Mouse (Mus musculus) hindbrain, embryonic 14.5 days (tissue): ENCODE results near the gene Wdr90. TPM values are rescaled to one million over a fixed set of nuclear protein-coding genes. Genes with fewer than 3 reads are reported as not detected.

Experiments used
- ATAC-seq: fragments of 200-750 bp; cut with Nextera tagmentation; 2 replicates; pipeline ENCODE4 v1.8.0; 2017; ENCODE audit warnings: moderate number of reproducible peaks, mild to moderate bottlenecking, moderate TSS enrichment, moderate library complexity; ENCODE audit not compliant: low FRiP score
- DNase-seq: peaks from one replicate; pipeline ENCODE4 v3.0.0-alpha.2; 2015; ENCODE audit warnings: low spot score
- H3K27ac ChIP-seq: fragments of 300-500 bp; sonication (generic); 2 replicates; pipeline ENCODE4 v1.5.1; 2014; ENCODE audit warnings: mild to moderate bottlenecking, moderate library complexity
- H3K27me3 ChIP-seq: fragments of 300-500 bp; sonication (generic); 2 replicates; pipeline ENCODE4 v1.6.1; 2014; ENCODE audit warnings: mild to moderate bottlenecking, low read length, mixed read lengths; ENCODE audit not compliant: control insufficient read depth, insufficient read depth
- H3K36me3 ChIP-seq: fragments of 300-500 bp; sonication (generic); replicated peaks from 2 replicates; pipeline ENCODE4 v1.6.1; 2014; ENCODE audit not compliant: control insufficient read depth, insufficient read depth
- H3K4me1 ChIP-seq: fragments of 300-500 bp; sonication (generic); replicated peaks from 2 replicates; pipeline ENCODE4 v1.6.1; 2014; ENCODE audit warnings: antibody characterized with exemption, low read length, mixed read lengths; ENCODE audit not compliant: control insufficient read depth, insufficient read depth
- H3K4me2 ChIP-seq: fragments of 300-500 bp; sonication (generic); replicated peaks from 2 replicates; pipeline ENCODE4 v1.6.1; 2014; ENCODE audit warnings: mild to moderate bottlenecking, moderate library complexity
- H3K4me3 ChIP-seq: fragments of 300-500 bp; sonication (generic); replicated peaks from 2 replicates; pipeline ENCODE4 v1.5.1; 2014; ENCODE audit warnings: mild to moderate bottlenecking, low read length
- H3K9ac ChIP-seq: fragments of 300-500 bp; sonication (generic); 2 replicates; pipeline ENCODE4 v1.6.1; 2014
- H3K9me3 ChIP-seq: fragments of 300-500 bp; sonication (generic); 2 replicates; pipeline ENCODE4 v1.6.1; 2016; ENCODE audit warnings: low read length; ENCODE audit not compliant: control insufficient read depth
- WGBS: fragments of 180-500 bp; shearing (Covaris S2); extraction: QIAGEN DNeasy Blood & Tissue Kit; methylation state at CpG from one replicate; pipeline ENCODE4 v1.1.7; 2014; 5-methylcytosine and 5-hydroxymethylcytosine counted together
- polyA plus RNA-seq: library from polyadenylated mRNA; unstranded; fragments of >200 nt; fragmentation: Nextera tagmentation; extraction: Ambion mirVana; gene quantifications from 2 replicates; pipeline ENCODE4 v1.2.1, GENCODE M21; 2014

The Wdr90 gene
- polyA plus RNA-seq: 13.1 and 14.2 TPM in 2 replicates

- H3K4me1 ChIP-seq: peaks cover 14% of the 10 kb centered on the region
- DNase-seq (peak; percentile 95), ATAC-seq (peak; percentile 93)
- H3K9ac ChIP-seq: peak within 1 kb of the TSS; percentile 83
- H3K9me3 ChIP-seq: no peaks in the 10 kb centered on the region
- H3K4me2 ChIP-seq: peak within 1 kb of the TSS; percentile 94
- no peaks in the 10 kb centered on the region for H3K36me3 ChIP-seq
- no peaks in the 10 kb centered on the region for H3K27me3 ChIP-seq
- H3K27ac ChIP-seq: peak within 1 kb of the TSS; percentile 90
- 4% methylated on average over 61 of the region's 65 CpGs for WGBS
- peak within 1 kb of the TSS; percentile 68 for H3K4me3 ChIP-seq
Observed at GRCm38 (mm10) chr17:25860832-25861703, at the start of gene Wdr90. Gene Wdr90 (minus strand): TSS chr17:25861501.

GRCm38 (mm10) chr17:25907640-25908039 is 46.3 kb upstream of the Wdr90 start:
- no peaks in the 10 kb centered on the region for H3K36me3 ChIP-seq
- ATAC-seq: no peak

GRCm38 (mm10) chr17:25903061-25903460 is 41.8 kb upstream of the Wdr90 start:
- WGBS: 88% methylated on average over 3 of the region's 3 CpGs
- H3K27ac ChIP-seq: no peak overlapping the region
- H3K4me1 ChIP-seq: no peaks in the 10 kb centered on the region
- H3K27me3 ChIP-seq: no peaks in the 10 kb centered on the region
- H3K9me3 ChIP-seq: no peaks in the 10 kb centered on the region
- ATAC-seq: no peak
- no peak overlapping the region for H3K9ac ChIP-seq
- H3K4me3 ChIP-seq: no peak overlapping the region
- no peak for DNase-seq
- no peak overlapping the region for H3K4me2 ChIP-seq
- no peaks in the 10 kb centered on the region for H3K36me3 ChIP-seq

More at GRCm38 (mm10) chr17:25907640-25908039, 46.3 kb upstream of the Wdr90 start:
- Histone ChIP-seq H3K4me2 (no peak overlapping the region), H3K27me3 (no peaks in the 10 kb centered on the region), H3K9ac (no peak overlapping the region), H3K4me1 (no peaks in the 10 kb centered on the region), H3K9me3 (no peaks in the 10 kb centered on the region), H3K4me3 (no peak overlapping the region), H3K27ac (no peak overlapping the region)
- 89% methylated on average over 2 of the region's 2 CpGs for WGBS
- DNase-seq: no peak

DNA sequence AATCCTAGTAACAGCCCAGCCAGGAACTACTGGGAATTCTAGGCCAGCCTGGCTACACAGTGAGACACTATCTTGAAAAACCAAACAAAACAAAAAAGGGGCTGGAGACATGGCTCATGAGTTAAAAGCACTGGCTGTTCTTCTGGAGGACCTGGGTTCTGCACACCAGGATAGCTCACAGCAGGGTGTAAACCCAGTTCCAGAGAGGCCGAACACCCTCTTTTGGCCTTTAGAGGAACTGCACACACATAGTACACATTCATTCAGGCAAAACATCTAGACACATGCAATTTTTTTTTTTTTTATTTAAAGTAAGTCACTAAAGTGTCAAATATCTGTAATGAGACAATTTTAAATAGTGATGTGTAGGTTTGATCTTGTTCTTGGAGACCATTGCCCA is 38.9 kb upstream of the Wdr90 start:
- Histone ChIP-seq H3K9me3 (no peaks in the 10 kb centered on the region), H3K27ac (no peak overlapping the region), H3K4me2 (no peak overlapping the region), H3K36me3 (no peaks in the 10 kb centered on the region), H3K9ac (no peak overlapping the region), H3K4me1 (no peaks in the 10 kb centered on the region), H3K27me3 (no peaks in the 10 kb centered on the region), H3K4me3 (no peak overlapping the region)
- WGBS: 100% methylated on average over 1 of the region's 1 CpGs
- ATAC-seq (no peak), DNase-seq (no peak)

GRCm38 (mm10) chr17:25895891-25896290 is 34.6 kb upstream of the Wdr90 start:
- Histone ChIP-seq H3K27me3 (no peaks in the 10 kb centered on the region), H3K9ac (no peak overlapping the region), H3K4me2 (no peak overlapping the region), H3K4me1 (no peaks in the 10 kb centered on the region; the same call in 1 of the 2 replicates), H3K9me3 (no peaks in the 10 kb centered on the region), H3K36me3 (no peaks in the 10 kb centered on the region), H3K27ac (no peak overlapping the region), H3K4me3 (no peak overlapping the region)
- ATAC-seq: no peak
- DNase-seq: no peak
- WGBS: 57% methylated on average over 12 of the region's 12 CpGs

GRCm38 (mm10) chr17:25895415-25895814 is 34.1 kb upstream of the Wdr90 start:
- no peaks in the 10 kb centered on the region for H3K9me3 ChIP-seq
- H3K27ac ChIP-seq: no peak overlapping the region
- H3K4me2 ChIP-seq: no peak overlapping the region
- no peak overlapping the region for H3K4me3 ChIP-seq
- no peak overlapping the region for H3K9ac ChIP-seq
- no peak for DNase-seq
- ATAC-seq: no peak
- H3K36me3 ChIP-seq: peaks cover under 1% of the 10 kb centered on the region; the same call in 1 of the 2 replicates
- no peaks in the 10 kb centered on the region for H3K27me3 ChIP-seq
- WGBS: 14% methylated on average over 2 of the region's 2 CpGs
- H3K4me1 ChIP-seq: no peaks in the 10 kb centered on the region; the same call in 1 of the 2 replicates

DNA sequence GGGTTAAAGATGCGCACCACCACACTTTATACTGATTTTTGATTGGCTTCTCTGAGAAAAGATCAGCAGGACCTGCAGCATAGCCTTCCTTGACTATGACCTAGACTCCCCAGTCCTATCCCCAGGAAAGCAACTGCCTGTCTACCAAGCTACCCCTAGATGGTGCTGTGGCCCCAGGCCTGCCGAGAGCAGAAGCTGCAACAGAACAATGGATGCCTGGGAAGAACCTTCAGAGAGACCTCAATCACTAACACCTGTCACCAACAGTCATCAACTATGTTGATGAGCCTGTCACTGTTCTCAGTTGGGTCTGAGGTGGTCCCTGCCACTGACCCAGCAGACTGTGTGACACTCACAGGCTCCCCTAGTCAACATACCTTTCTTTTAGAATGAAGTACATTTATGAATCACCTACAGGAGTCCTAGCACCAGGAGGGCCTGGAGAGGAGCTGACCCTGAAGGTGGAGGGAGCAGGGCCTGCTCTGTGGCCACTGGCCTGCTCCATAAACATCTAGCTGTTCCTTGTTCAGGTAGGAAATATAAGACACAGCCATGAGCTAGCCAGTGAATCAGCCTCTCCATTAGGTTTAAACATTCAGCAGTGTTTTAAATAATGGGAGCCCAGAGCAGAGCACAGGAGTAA is 32.8 kb upstream of the Wdr90 start:
- peaks cover 14% of the 10 kb centered on the region for H3K36me3 ChIP-seq
- H3K4me1 ChIP-seq: no peaks in the 10 kb centered on the region; the same call in 1 of the 2 replicates
- ATAC-seq (peak; percentile 75), DNase-seq (peak; percentile 80)
- no peak overlapping the region for H3K4me2 ChIP-seq
- no peak overlapping the region for H3K4me3 ChIP-seq
- whole genome bisulfite sequencing: 24% methylated on average over 2 of the region's 2 CpGs
- H3K9me3 ChIP-seq: no peaks in the 10 kb centered on the region
- H3K9ac ChIP-seq: no peak overlapping the region
- peak overlapping the region; percentile 58 for H3K27ac ChIP-seq
- no peaks in the 10 kb centered on the region for H3K27me3 ChIP-seq

DNA sequence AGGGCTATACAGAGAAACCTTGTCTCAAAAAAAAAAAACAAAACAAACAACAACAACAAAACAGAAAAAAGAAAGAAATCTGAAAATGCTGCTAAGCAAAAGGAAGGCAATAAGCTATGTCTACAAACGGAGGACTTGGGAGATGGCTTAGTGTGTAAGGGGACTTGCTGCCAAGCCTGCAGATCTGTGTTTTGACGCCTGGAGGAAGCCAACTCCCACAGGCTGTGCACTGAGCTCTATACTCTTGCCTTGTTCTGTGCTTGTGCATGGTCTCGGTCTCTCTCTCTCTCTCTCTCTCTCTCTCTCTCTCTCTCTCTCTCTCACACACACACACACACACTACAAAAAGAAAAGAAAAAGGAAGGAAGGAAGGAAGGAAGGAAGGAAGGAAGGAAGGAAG is 27.5 kb upstream of the Wdr90 start:
- Histone ChIP-seq H3K36me3 (peaks cover 45% of the 10 kb centered on the region), H3K4me1 (no peaks in the 10 kb centered on the region), H3K27me3 (no peaks in the 10 kb centered on the region), H3K9ac (no peak overlapping the region), H3K9me3 (no peaks in the 10 kb centered on the region), H3K4me3 (no peak overlapping the region), H3K4me2 (no peak overlapping the region), H3K27ac (no peak overlapping the region)
- ATAC-seq (no peak), DNase-seq (no peak)
- 91% methylated on average over 3 of the region's 3 CpGs for WGBS

DNA sequence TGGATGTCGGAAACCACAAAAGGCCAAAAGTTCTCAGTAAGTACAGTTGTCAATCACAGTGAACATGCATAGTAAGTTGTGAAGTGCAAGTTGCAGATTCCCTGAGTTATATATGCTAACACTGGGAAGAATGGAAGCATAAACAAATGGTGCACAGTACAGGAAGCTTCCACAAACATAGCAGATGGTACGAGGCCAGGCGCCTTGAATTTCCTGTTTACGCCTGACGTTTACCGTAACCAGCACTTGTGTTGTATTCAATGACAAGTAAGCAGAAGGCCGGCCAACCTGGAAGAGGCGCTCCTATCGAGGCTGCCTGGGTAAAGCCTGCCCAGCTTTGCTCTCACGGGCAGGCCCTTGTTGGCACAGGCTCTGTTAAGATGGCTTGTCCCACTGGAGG is 26.2 kb upstream of the Wdr90 start:
- 89% methylated on average over 10 of the region's 10 CpGs for WGBS
- no peak overlapping the region for H3K9ac ChIP-seq
- no peak for DNase-seq

More for the DNA sequence above, 26.2 kb upstream of the Wdr90 start:
- Histone ChIP-seq H3K4me2 (no peak overlapping the region), H3K27ac (no peak overlapping the region), H3K36me3 (peaks cover 59% of the 10 kb centered on the region), H3K27me3 (no peaks in the 10 kb centered on the region), H3K4me3 (no peak overlapping the region), H3K4me1 (no peaks in the 10 kb centered on the region), H3K9me3 (no peaks in the 10 kb centered on the region)
- ATAC-seq: no peak
